Comparison of ENCODE assay signal across 8 mouse cellular contexts in the genomic region with DNA sequence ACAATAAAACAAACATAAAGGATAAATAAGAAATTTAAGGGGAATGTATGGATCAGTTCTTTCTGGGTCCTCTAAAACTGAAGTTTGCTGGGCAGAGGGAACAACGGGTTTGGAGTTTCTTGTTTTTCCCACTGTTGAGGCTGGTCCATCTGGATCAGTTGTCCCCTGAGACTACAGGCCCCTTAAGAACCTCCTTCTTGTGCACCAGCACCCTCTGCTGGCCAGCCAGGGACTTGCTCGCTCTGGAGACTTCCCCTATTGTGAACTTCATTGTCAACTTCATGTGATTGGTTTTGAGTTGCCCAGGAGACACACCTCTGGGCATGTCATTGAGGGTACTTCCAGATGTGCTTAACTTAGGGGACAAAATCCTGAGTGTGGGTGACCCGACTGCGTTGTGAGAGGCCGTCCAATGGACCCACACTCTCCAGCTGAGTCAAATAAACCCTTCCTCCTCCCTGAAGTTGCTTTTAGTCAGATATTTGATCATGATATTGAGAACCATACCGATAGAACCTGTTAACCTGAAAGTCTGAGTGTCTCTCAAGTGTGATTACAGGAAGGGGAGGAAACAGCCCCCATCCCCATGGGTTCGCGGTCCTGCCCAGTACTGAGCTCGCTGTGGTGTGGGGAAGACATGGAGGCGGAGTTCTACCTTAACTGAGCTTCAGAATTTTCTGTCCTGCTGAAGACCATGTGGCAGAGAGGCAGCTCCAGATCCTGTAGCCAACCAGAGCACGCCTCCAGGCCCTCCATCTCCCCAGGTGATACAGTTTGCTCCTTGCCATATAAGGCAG. TPM values are rescaled to one million over a fixed set of nuclear protein-coding genes. Genes with fewer than 3 reads are reported as not detected.
A peak's percentile ranks its signal among the peaks of the same experiment; 100 is the strongest.
DNase-seq lines count a peak whose midpoint lies in the region; ATAC-seq and TF ChIP-seq lines count a peak whose summit lies in the region.

No protein-coding gene starts in this region.

- H3K9me3 ChIP-seq in E14TG2a.4 (ENCODE audit: low read length), result no peaks in the 10 kb centered on the region
- no peaks in the 10 kb centered on the region for H3K9me3 ChIP-seq in embryonic facial prominence, embryonic 14.5 days (ENCODE audit: control insufficient read depth, low read length)
- H3K9me3 ChIP-seq in lung, embryonic 16.5 days (ENCODE audit: control insufficient read depth, low read length), result no peaks in the 10 kb centered on the region

- no peak overlapping the region for H3K9ac ChIP-seq in embryonic facial prominence, embryonic 14.5 days (ENCODE audit: low read depth, low read length)
- no peak overlapping the region for H3K9ac ChIP-seq in lung, embryonic 16.5 days (ENCODE audit: low read length)

- no peak overlapping the region for H3K27ac ChIP-seq in bone marrow, adult 2 months (ENCODE audit: control insufficient read depth, insufficient read depth, low read depth, low read length, poor library complexity)
- H3K27ac ChIP-seq in embryonic facial prominence, embryonic 14.5 days (replicated peaks; ENCODE audit: low read depth, low read length), result no peak overlapping the region
- no peak overlapping the region for H3K27ac ChIP-seq in lung, embryonic 16.5 days (ENCODE audit: low read length)
- H3K27ac ChIP-seq in thymus, adult 2 months (ENCODE audit: control insufficient read depth, insufficient read depth, low read length), result no peak overlapping the region

- no peaks in the 10 kb centered on the region for H3K4me1 ChIP-seq in E14TG2a.4 (replicated peaks; ENCODE audit: low read depth, low read length)
- no peaks in the 10 kb centered on the region for H3K4me1 ChIP-seq in bone marrow, adult 2 months (ENCODE audit: control insufficient read depth, insufficient read depth, low read length)
- H3K4me1 ChIP-seq in embryonic facial prominence, embryonic 14.5 days (ENCODE audit: control insufficient read depth, insufficient read depth, low read length), result no peaks in the 10 kb centered on the region
- no peaks in the 10 kb centered on the region for H3K4me1 ChIP-seq in lung, embryonic 16.5 days (replicated peaks; ENCODE audit: control insufficient read depth, insufficient read depth, low read length)
- no peaks in the 10 kb centered on the region for H3K4me1 ChIP-seq in thymus, adult 2 months (replicated peaks; ENCODE audit: control insufficient read depth, insufficient read depth, low read length)

- intact Hi-C loops in heart, postnatal 10 days (cut with DNase I), result loop anchor here (2.0 kb wide), 1 partner anchor 30 kb away; no protein-coding TSS in a partner anchor

- no peak overlapping the region for H3K4me2 ChIP-seq in embryonic facial prominence, embryonic 14.5 days (ENCODE audit: low read depth, low read length)
- H3K4me2 ChIP-seq in lung, embryonic 16.5 days (ENCODE audit: low read depth, low read length), result no peak overlapping the region

- H3K4me3 ChIP-seq in E14TG2a.4 (replicated peaks; ENCODE audit: low read length), result no peak overlapping the region
- no peak overlapping the region for H3K4me3 ChIP-seq in bone marrow, adult 2 months (replicated peaks; ENCODE audit: control insufficient read depth, low read depth, low read length)
- H3K4me3 ChIP-seq in embryonic facial prominence, embryonic 14.5 days (ENCODE audit: low read depth, low read length), result no peak overlapping the region
- H3K4me3 ChIP-seq in lung, embryonic 16.5 days (ENCODE audit: low read length), result no peak overlapping the region
- no peak overlapping the region for H3K4me3 ChIP-seq in thymus, adult 2 months (ENCODE audit: control insufficient read depth, insufficient read depth, low read length)

- 39% methylated on average over 11 of the region's 11 CpGs for WGBS in bone marrow, adult 2 months
- WGBS in embryonic facial prominence, embryonic 14.5 days, result 52% methylated on average over 11 of the region's 11 CpGs
- 49% methylated on average over 11 of the region's 11 CpGs for WGBS in large intestine, adult 2 months
- WGBS in lung, embryonic 16.5 days, result 37% methylated on average over 11 of the region's 11 CpGs
- WGBS in thymus, adult 2 months, result 51% methylated on average over 11 of the region's 11 CpGs

- TF ChIP-seq POLR2A in bone marrow, adult 2 months (IDR thresholded peaks at IDR 0.05; ENCODE audit: borderline replicate concordance, control insufficient read depth, low read depth, low read length), result no peak
- TF ChIP-seq POLR2A in thymus, adult 2 months (IDR thresholded peaks at IDR 0.05; ENCODE audit: control insufficient read depth, extremely low read depth, insufficient read depth, low read length, poor library complexity), result no peak

- peak; percentile 88 for TF ChIP-seq CTCF in E14TG2a.4 (conservative IDR thresholded peaks at IDR 0.05; ENCODE audit: low read length)
- peak; percentile 83 for TF ChIP-seq CTCF in bone marrow, adult 2 months (IDR thresholded peaks at IDR 0.05; ENCODE audit: control insufficient read depth, insufficient read depth, low read length)
- peak; percentile 65; the same call in 1 of the 2 replicates for TF ChIP-seq CTCF in thymus, adult 2 months (IDR thresholded peaks at IDR 0.05; ENCODE audit: borderline replicate concordance, control insufficient read depth, extremely low read depth, insufficient read depth, low read length, poor library complexity)

- ATAC-seq in embryonic facial prominence, embryonic 14.5 days (ENCODE audit: low read depth), result peak; percentile 62
- peak; percentile 81 for ATAC-seq in lung, embryonic 16.5 days (ENCODE audit: low read depth)

- H3K27me3 ChIP-seq in E14TG2a.4 (ENCODE audit: insufficient read depth, low read length), result peaks cover 5% of the 10 kb centered on the region; the same call in 1 of the 2 replicates
- H3K27me3 ChIP-seq in embryonic facial prominence, embryonic 14.5 days (replicated peaks; ENCODE audit: control insufficient read depth, insufficient read depth, low read length), result 0 out of 2 replicates have a peak, but pooled peaks cover 3% of the 10 kb centered on the region
- H3K27me3 ChIP-seq in lung, embryonic 16.5 days (ENCODE audit: control insufficient read depth, insufficient read depth, low read depth, low read length), result no peaks in the 10 kb centered on the region
- no peaks in the 10 kb centered on the region for H3K27me3 ChIP-seq in thymus, adult 2 months (ENCODE audit: control insufficient read depth, insufficient read depth, low read length)

- peak; percentile 77 for DNase-seq in embryonic facial prominence, embryonic 14.5 days (ENCODE audit: low spot score)
- DNase-seq in heart, postnatal 10 days, result peak; percentile 68 to 82
- peak; percentile 3 for DNase-seq in large intestine, adult 2 months (ENCODE audit: low read depth, low spot score)
- DNase-seq in ovary, postnatal 14 days (ENCODE audit: low spot score), result peak; percentile 74
- peak; percentile 58 for DNase-seq in thymus, adult 2 months

- no peaks in the 10 kb centered on the region for H3K36me3 ChIP-seq in E14TG2a.4 (ENCODE audit: insufficient read depth, low read length)
- H3K36me3 ChIP-seq in embryonic facial prominence, embryonic 14.5 days (ENCODE audit: control insufficient read depth, insufficient read depth, low read length), result no peaks in the 10 kb centered on the region
- no peaks in the 10 kb centered on the region for H3K36me3 ChIP-seq in lung, embryonic 16.5 days (ENCODE audit: control insufficient read depth, insufficient read depth, low read length)
- no peaks in the 10 kb centered on the region for H3K36me3 ChIP-seq in thymus, adult 2 months (ENCODE audit: control insufficient read depth, insufficient read depth, low read length)

RNA-seq across cellular contexts. Expression of gene B3gat2, which starts 31.4 kb away (rescaled TPM):
- polyA plus RNA-seq in bone marrow, adult 2 months (2011; ENCODE audit: insufficient read depth, insufficient read length, low replicate concordance, missing spikeins), result not detected in 2 replicates
- 0.64 and 0.84 TPM in 2 replicates for polyA plus RNA-seq in embryonic facial prominence, embryonic 14.5 days (2014; fragmentation: Nextera tagmentation; extraction: Ambion mirVana)
- not detected for total RNA-seq in heart, postnatal 10 days (2021)
- not detected in 2 replicates for polyA plus RNA-seq in large intestine, adult 2 months (2012; rRNA removed)
- polyA plus RNA-seq in lung, embryonic 16.5 days (2015; fragmentation: Nextera tagmentation; extraction: Ambion mirVana), result 0.45 and 0.62 TPM in 2 replicates
- 0.13 and 0.19 TPM in 2 replicates for polyA plus RNA-seq in thymus, adult 2 months (2012; rRNA removed)

Comparison
In these comparisons a context has a peak if more than half of its experiments do, and no peak if none do; other contexts are left out.
1. DNase-seq: peak in every context shown above with its lines; median percentile 77 in embryonic facial prominence, embryonic 14.5 days; 75 in heart, postnatal 10 days; 74 in ovary, postnatal 14 days; 58 in thymus, adult 2 months; 3 in large intestine, adult 2 months.